ENCODE assay signal across 23 mouse cellular contexts in the genomic region with DNA sequence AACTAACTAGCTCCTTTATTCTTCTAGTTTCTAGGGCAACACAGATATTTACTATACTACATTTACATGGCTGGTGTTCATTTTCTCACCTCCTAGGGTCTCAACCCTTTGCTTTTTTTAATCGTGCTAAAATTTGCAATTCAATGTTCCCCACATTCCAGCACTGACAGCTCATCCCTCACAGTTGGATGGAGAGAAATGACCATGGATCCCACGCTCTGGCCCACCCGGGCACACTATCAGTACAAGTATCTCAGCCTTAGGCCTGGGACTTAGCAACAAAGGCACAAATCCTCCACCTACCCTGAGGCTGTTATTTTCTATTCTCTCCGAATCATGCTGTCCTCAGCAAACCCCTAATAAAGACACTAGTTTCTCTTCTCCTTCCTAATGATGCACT. TPM values are rescaled to one million over a fixed set of nuclear protein-coding genes. Genes with fewer than 3 reads are reported as not detected.
DNase-seq lines count a peak whose midpoint lies in the region; ATAC-seq and TF ChIP-seq lines count a peak whose summit lies in the region.
"Had no signal": no experiment of that assay in that cellular context is flagged by ENCODE, and none has a peak within 500 bp of the region (broad histone marks: within the 10 kb centered on the region; RNA-seq: fewer than 3 reads in every experiment).

No protein-coding gene starts in this region.

- WGBS in midbrain, embryonic 13.5 days, result 43% methylated on average over 4 of the region's 4 CpGs
- 36% methylated on average over 4 of the region's 4 CpGs for WGBS in midbrain, postnatal 0 days
- 41% methylated on average over 4 of the region's 4 CpGs for WGBS in forebrain, embryonic 15.5 days
- 34% methylated on average over 4 of the region's 4 CpGs for WGBS in midbrain, embryonic 15.5 days

- intact Hi-C loops in gastrocnemius, postnatal 14 days (cut with DNase I; ENCODE audit: low total_unique reads), result no loop called here

- no peaks in the 10 kb centered on the region for H3K36me3 ChIP-seq in midbrain, embryonic 13.5 days
- no peaks in the 10 kb centered on the region for H3K36me3 ChIP-seq in midbrain, postnatal 0 days (ENCODE audit: insufficient read depth, low read length)
- no peaks in the 10 kb centered on the region for H3K36me3 ChIP-seq in forebrain, embryonic 15.5 days
- no peaks in the 10 kb centered on the region for H3K36me3 ChIP-seq in midbrain, embryonic 15.5 days (replicated peaks)
- H3K36me3 ChIP-seq: embryonic facial prominence, embryonic 12.5 days; heart, embryonic 15.5 days; limb, embryonic 15.5 days; lung, embryonic 15.5 days; neural tube, embryonic 13.5 days had no signal

- no peaks in the 10 kb centered on the region for H3K9me3 ChIP-seq in midbrain, embryonic 13.5 days
- no peaks in the 10 kb centered on the region for H3K9me3 ChIP-seq in midbrain, postnatal 0 days (ENCODE audit: low read length)
- H3K9me3 ChIP-seq in forebrain, embryonic 15.5 days, result no peaks in the 10 kb centered on the region
- no peaks in the 10 kb centered on the region for H3K9me3 ChIP-seq in midbrain, embryonic 15.5 days
- H3K9me3 ChIP-seq: embryonic facial prominence, embryonic 12.5 days; heart, embryonic 15.5 days; limb, embryonic 15.5 days; lung, embryonic 15.5 days; megakaryocyte, embryonic 14.5 days; neural tube, embryonic 13.5 days had no signal

- 0 out of 2 replicates have a peak, but pooled peaks have one; percentile 34 for ATAC-seq in midbrain, embryonic 13.5 days
- no peak for ATAC-seq in midbrain, postnatal 0 days (ENCODE audit: low FRiP score)
- 0 out of 2 replicates have a peak, but pooled peaks have one; percentile 26 for ATAC-seq in forebrain, embryonic 15.5 days (replicated peaks)
- ATAC-seq in midbrain, embryonic 15.5 days (replicated peaks), result no peak; the same call in 1 of the 2 replicates

- no peak for TF ChIP-seq CTCF in midbrain, postnatal 0 days (IDR thresholded peaks at IDR 0.05)

- no peaks in the 10 kb centered on the region for H3K4me1 ChIP-seq in midbrain, embryonic 13.5 days (replicated peaks)
- H3K4me1 ChIP-seq in midbrain, postnatal 0 days (ENCODE audit: insufficient read depth, low read length), result no peaks in the 10 kb centered on the region
- no peaks in the 10 kb centered on the region for H3K4me1 ChIP-seq in forebrain, embryonic 15.5 days
- H3K4me1 ChIP-seq in midbrain, embryonic 15.5 days, result no peaks in the 10 kb centered on the region
- H3K4me1 ChIP-seq: embryonic facial prominence, embryonic 12.5 days; heart, embryonic 15.5 days; limb, embryonic 15.5 days; lung, embryonic 15.5 days; neural tube, embryonic 13.5 days had no signal

- no peak overlapping the region for H3K27ac ChIP-seq in midbrain, embryonic 13.5 days
- no peak overlapping the region for H3K27ac ChIP-seq in midbrain, postnatal 0 days (ENCODE audit: low read depth, low read length)
- H3K27ac ChIP-seq in forebrain, embryonic 15.5 days (replicated peaks), result no peak overlapping the region
- 0 out of 2 replicates have a peak overlapping the region, but pooled peaks have one; percentile 25 for H3K27ac ChIP-seq in midbrain, embryonic 15.5 days
- H3K27ac ChIP-seq: embryonic facial prominence, embryonic 12.5 days; heart, embryonic 15.5 days; left cerebral cortex, adult 2 months; limb, embryonic 15.5 days; liver, embryonic 14.5 days; lung, embryonic 15.5 days; neural tube, embryonic 13.5 days had no signal

- H3K9ac ChIP-seq in midbrain, embryonic 13.5 days (replicated peaks), result no peak overlapping the region
- no peak overlapping the region for H3K9ac ChIP-seq in midbrain, postnatal 0 days (replicated peaks; ENCODE audit: low read length, poor library complexity, severe bottlenecking)
- H3K9ac ChIP-seq in forebrain, embryonic 15.5 days (replicated peaks), result no peak overlapping the region
- H3K9ac ChIP-seq in midbrain, embryonic 15.5 days, result no peak overlapping the region
- H3K9ac ChIP-seq: embryonic facial prominence, embryonic 12.5 days; heart, embryonic 15.5 days; limb, embryonic 15.5 days; liver, embryonic 14.5 days; lung, embryonic 15.5 days; neural tube, embryonic 13.5 days had no signal

- H3K27me3 ChIP-seq in midbrain, embryonic 13.5 days, result peaks cover 8% of the 10 kb centered on the region; the same call in 1 of the 2 replicates
- no peaks in the 10 kb centered on the region for H3K27me3 ChIP-seq in midbrain, postnatal 0 days (ENCODE audit: insufficient read depth, low read length)
- H3K27me3 ChIP-seq in forebrain, embryonic 15.5 days, result no peaks in the 10 kb centered on the region
- H3K27me3 ChIP-seq in midbrain, embryonic 15.5 days (replicated peaks), result no peaks in the 10 kb centered on the region
- H3K27me3 ChIP-seq: embryonic facial prominence, embryonic 12.5 days; heart, embryonic 15.5 days; lung, embryonic 15.5 days had no signal

- DNase-seq in embryo, embryonic 11 days, result peak; percentile 4
- no peak for DNase-seq in embryo, embryonic 10 days (ENCODE audit: low spot score)
- DNase-seq in midbrain, postnatal 0 days (ENCODE audit: low spot score), result no peak
- no peak for DNase-seq in urinary bladder, postnatal 36 days (ENCODE audit: low spot score in 2 of 2)
- no peak for DNase-seq in gastrocnemius, postnatal 14 days
- DNase-seq: adrenal gland, postnatal 10 days; cerebellum, adult 8-10 months; heart, postnatal 36 days; kidney, adult 8-10 months; kidney, postnatal 10 days; lung, postnatal 36 days had no signal

- H3K4me2 ChIP-seq in midbrain, embryonic 13.5 days (replicated peaks), result no peak overlapping the region
- H3K4me2 ChIP-seq in midbrain, postnatal 0 days (ENCODE audit: low read depth, low read length, poor library complexity, severe bottlenecking), result no peak overlapping the region
- H3K4me2 ChIP-seq in forebrain, embryonic 15.5 days (replicated peaks), result no peak overlapping the region
- H3K4me2 ChIP-seq in midbrain, embryonic 15.5 days, result no peak overlapping the region
- H3K4me2 ChIP-seq: embryonic facial prominence, embryonic 12.5 days; heart, embryonic 15.5 days; limb, embryonic 15.5 days; lung, embryonic 15.5 days; neural tube, embryonic 13.5 days had no signal

- H3K4me3 ChIP-seq in midbrain, embryonic 13.5 days (replicated peaks), result no peak overlapping the region
- H3K4me3 ChIP-seq in midbrain, postnatal 0 days (ENCODE audit: low read depth, low read length), result no peak overlapping the region
- no peak overlapping the region for H3K4me3 ChIP-seq in forebrain, embryonic 15.5 days
- H3K4me3 ChIP-seq in midbrain, embryonic 15.5 days, result no peak overlapping the region
- H3K4me3 ChIP-seq: embryonic facial prominence, embryonic 12.5 days; heart, embryonic 15.5 days; left cerebral cortex, adult 2 months; limb, embryonic 15.5 days; lung, embryonic 15.5 days; megakaryocyte, embryonic 14.5 days; neural tube, embryonic 13.5 days had no signal

RNA-seq across cellular contexts. Expression of a gene that starts 9.0 kb away (rescaled TPM):
- polyA plus RNA-seq in midbrain, embryonic 13.5 days (2015; fragmentation: Nextera tagmentation; extraction: Ambion mirVana), result 4.5 and 4.7 TPM in 2 replicates
- total RNA-seq in midbrain, postnatal 0 days (2014; rRNA removed), result 4.8 and 6.6 TPM in 2 replicates
- polyA plus RNA-seq in midbrain, postnatal 0 days (2015; fragmentation: Nextera tagmentation; extraction: Ambion mirVana), result 4.0 and 4.5 TPM in 2 replicates
- 5.6 and 6.2 TPM in 2 replicates for polyA plus RNA-seq in forebrain, embryonic 15.5 days (2015; fragmentation: Nextera tagmentation; extraction: Ambion mirVana)
- polyA plus RNA-seq in midbrain, embryonic 15.5 days (2015; fragmentation: Nextera tagmentation; extraction: Ambion mirVana), result 4.8 and 5.5 TPM in 2 replicates
- 10 to 100 TPM in 1 of 2 experiments, 1 to 10 TPM in 1; 8.7 to 13.2 TPM for total RNA-seq in gastrocnemius, postnatal 14 days (2021)

RNA-seq across cellular contexts. Expression of a gene that starts 9.2 kb away (rescaled TPM):
- polyA plus RNA-seq in midbrain, embryonic 13.5 days (2015; fragmentation: Nextera tagmentation; extraction: Ambion mirVana), result 93.6 and 94.8 TPM in 2 replicates
- total RNA-seq in midbrain, postnatal 0 days (2014; rRNA removed), result 138 and 151 TPM in 2 replicates
- polyA plus RNA-seq in midbrain, postnatal 0 days (2015; fragmentation: Nextera tagmentation; extraction: Ambion mirVana), result 109 and 112 TPM in 2 replicates
- polyA plus RNA-seq in forebrain, embryonic 15.5 days (2015; fragmentation: Nextera tagmentation; extraction: Ambion mirVana), result 111 and 123 TPM in 2 replicates
- 116 and 120 TPM in 2 replicates for polyA plus RNA-seq in midbrain, embryonic 15.5 days (2015; fragmentation: Nextera tagmentation; extraction: Ambion mirVana)
- under 1 TPM; 0.80 to 0.84 TPM for total RNA-seq in gastrocnemius, postnatal 14 days (2021)
- total RNA-seq: gastrocnemius, adult 18-20 months had no signal

RNA-seq across cellular contexts. Expression of a gene that starts 22.1 kb away (rescaled TPM):
- polyA plus RNA-seq in midbrain, embryonic 13.5 days (2015; fragmentation: Nextera tagmentation; extraction: Ambion mirVana), result 10.1 and 11.8 TPM in 2 replicates
- 3.4 and 3.8 TPM in 2 replicates for total RNA-seq in midbrain, postnatal 0 days (2014; rRNA removed)
- polyA plus RNA-seq in midbrain, postnatal 0 days (2015; fragmentation: Nextera tagmentation; extraction: Ambion mirVana), result 2.8 and 3.5 TPM in 2 replicates
- polyA plus RNA-seq in forebrain, embryonic 15.5 days (2015; fragmentation: Nextera tagmentation; extraction: Ambion mirVana), result 14.0 and 14.4 TPM in 2 replicates
- 5.2 and 6.3 TPM in 2 replicates for polyA plus RNA-seq in midbrain, embryonic 15.5 days (2015; fragmentation: Nextera tagmentation; extraction: Ambion mirVana)
- total RNA-seq in gastrocnemius, postnatal 14 days (2021), result 1 to 10 TPM; 1.4 to 1.5 TPM
- total RNA-seq: gastrocnemius, adult 18-20 months had no signal

Comparison
In these comparisons a context has a peak if more than half of its experiments do, and no peak if none do; other contexts are left out.
1. ATAC-seq: peak in midbrain, embryonic 13.5 days (single experiment) and forebrain, embryonic 15.5 days (single experiment); none in midbrain, postnatal 0 days (single experiment) and midbrain, embryonic 15.5 days (single experiment).